In the genomic region with DNA sequence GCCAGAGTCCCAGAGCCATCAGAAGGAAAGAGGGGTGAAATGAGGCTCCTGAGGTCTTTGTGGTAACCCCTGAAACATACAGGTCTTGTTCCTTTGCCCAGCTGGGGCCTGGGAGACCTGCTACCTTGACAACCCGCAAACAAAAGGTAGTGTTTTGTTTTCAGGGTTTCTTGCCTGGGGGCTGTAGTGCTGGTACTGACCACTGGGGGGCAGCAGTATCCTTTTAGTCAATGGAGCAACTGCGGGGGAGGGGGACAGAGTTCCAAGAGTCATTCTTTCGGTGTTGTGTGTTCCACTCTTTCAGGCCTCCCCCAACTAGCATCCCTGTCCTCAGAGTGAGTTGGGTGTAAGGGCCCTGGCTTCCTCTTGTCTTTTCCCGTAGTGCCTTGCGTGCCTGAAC, we compare ENCODE assay signal across 9 mouse cellular contexts. TPM values are rescaled to one million over a fixed set of nuclear protein-coding genes. Genes with fewer than 3 reads are reported as not detected.
DNase-seq lines count a peak whose midpoint lies in the region; ATAC-seq and TF ChIP-seq lines count a peak whose summit lies in the region.
"Had no signal": no experiment of that assay in that cellular context is flagged by ENCODE, and none has a peak within 500 bp of the region (broad histone marks: within the 10 kb centered on the region; RNA-seq: fewer than 3 reads in every experiment).

No protein-coding gene starts in this region.

- no peak for TF ChIP-seq EP300 in liver, embryonic 14.5 days (IDR thresholded peaks at IDR 0.05; ENCODE audit: low read depth)
- TF ChIP-seq EP300 in stomach, postnatal 0 days (optimal IDR thresholded peaks at IDR 0.05) = no peak

- H3K36me3 ChIP-seq in embryonic facial prominence, embryonic 11.5 days (replicated peaks; ENCODE audit: control insufficient read depth, insufficient read depth, low read depth, low read length) = no peaks in the 10 kb centered on the region
- H3K36me3 ChIP-seq in heart, embryonic 11.5 days (ENCODE audit: control insufficient read depth, insufficient read depth, low read length) = no peaks in the 10 kb centered on the region
- H3K36me3 ChIP-seq in kidney, embryonic 15.5 days = peaks cover 4% of the 10 kb centered on the region; the same call in 1 of the 2 replicates
- no peaks in the 10 kb centered on the region for H3K36me3 ChIP-seq in liver, embryonic 14.5 days (replicated peaks; ENCODE audit: control insufficient read depth, insufficient read depth, low read depth)
- H3K36me3 ChIP-seq in stomach, postnatal 0 days (ENCODE audit: control insufficient read depth, insufficient read depth, low read length) = no peaks in the 10 kb centered on the region

- peak; percentile 91 for TF ChIP-seq CTCF in liver, embryonic 14.5 days (IDR thresholded peaks at IDR 0.05; ENCODE audit: low read depth)
- TF ChIP-seq CTCF in stomach, postnatal 0 days (IDR thresholded peaks at IDR 0.05; ENCODE audit: low read depth) = peak; percentile 94

- peak overlapping the region; percentile 76; the same call in 1 of the 2 replicates for H3K4me3 ChIP-seq in embryonic facial prominence, embryonic 11.5 days (ENCODE audit: low read depth, low read length)
- no peak overlapping the region for H3K4me3 ChIP-seq in heart, embryonic 11.5 days (ENCODE audit: low read depth, low read length)
- H3K4me3 ChIP-seq in kidney, embryonic 15.5 days (replicated peaks) = peak overlapping the region; percentile 72
- no peak overlapping the region for H3K4me3 ChIP-seq in liver, embryonic 14.5 days (ENCODE audit: insufficient read depth in 1 of 2, low read depth in 2 of 2, low read length in 2 of 2)
- H3K4me3 ChIP-seq in stomach, postnatal 0 days (ENCODE audit: low read depth, low read length) = peak overlapping the region; percentile 68

- no peak overlapping the region for H3K27ac ChIP-seq in embryonic facial prominence, embryonic 11.5 days (replicated peaks; ENCODE audit: low read depth, low read length)
- H3K27ac ChIP-seq in heart, embryonic 11.5 days (ENCODE audit: low read depth, low read length) = no peak overlapping the region
- H3K27ac ChIP-seq in kidney, embryonic 15.5 days = no peak overlapping the region
- no peak overlapping the region for H3K27ac ChIP-seq in liver, embryonic 14.5 days
- peak overlapping the region; percentile 93 for H3K27ac ChIP-seq in stomach, postnatal 0 days (replicated peaks)

- 0 out of 2 replicates have a peak, but pooled peaks cover 2% of the 10 kb centered on the region for H3K4me1 ChIP-seq in embryonic facial prominence, embryonic 11.5 days (ENCODE audit: control insufficient read depth, insufficient read depth, low read length)
- H3K4me1 ChIP-seq in heart, embryonic 11.5 days (ENCODE audit: control insufficient read depth, insufficient read depth, low read length) = peaks cover 14% of the 10 kb centered on the region
- peaks cover 48% of the 10 kb centered on the region for H3K4me1 ChIP-seq in kidney, embryonic 15.5 days
- H3K4me1 ChIP-seq in liver, embryonic 14.5 days (replicated peaks; ENCODE audit: control insufficient read depth in 2 of 2, insufficient read depth in 2 of 2, low read length in 1 of 2) = 0 out of 4 replicates have a peak, but pooled peaks cover 0 to 3% of the 10 kb centered on the region in 2 experiments
- peaks cover 5% of the 10 kb centered on the region for H3K4me1 ChIP-seq in stomach, postnatal 0 days (replicated peaks; ENCODE audit: control insufficient read depth, insufficient read depth)

- H3K9ac ChIP-seq in embryonic facial prominence, embryonic 11.5 days (replicated peaks; ENCODE audit: low read length) = no peak overlapping the region; the same call in 1 of the 2 replicates
- peak overlapping the region; percentile 34; the same call in 1 of the 2 replicates for H3K9ac ChIP-seq in heart, embryonic 11.5 days (ENCODE audit: low read depth, low read length)
- peak overlapping the region; percentile 83 for H3K9ac ChIP-seq in kidney, embryonic 15.5 days
- H3K9ac ChIP-seq in liver, embryonic 14.5 days (replicated peaks) = no peak overlapping the region
- no peak overlapping the region for H3K9ac ChIP-seq in stomach, postnatal 0 days (ENCODE audit: low read length)

- no peaks in the 10 kb centered on the region for H3K27me3 ChIP-seq in embryonic facial prominence, embryonic 11.5 days (ENCODE audit: control insufficient read depth, insufficient read depth, low read length)
- peaks cover 14% of the 10 kb centered on the region; the same call in 1 of the 2 replicates for H3K27me3 ChIP-seq in heart, embryonic 11.5 days (ENCODE audit: control insufficient read depth, insufficient read depth, low read length)
- no peaks in the 10 kb centered on the region; the same call in 1 of the 2 replicates for H3K27me3 ChIP-seq in kidney, embryonic 15.5 days
- H3K27me3 ChIP-seq in liver, embryonic 14.5 days (ENCODE audit: control insufficient read depth, insufficient read depth, low read length) = peaks cover 22% of the 10 kb centered on the region
- H3K27me3 ChIP-seq in stomach, postnatal 0 days (ENCODE audit: control insufficient read depth, insufficient read depth, low read length) = no peaks in the 10 kb centered on the region

- WGBS in embryonic facial prominence, embryonic 11.5 days = 13% methylated on average over 5 of the region's 5 CpGs
- WGBS in heart, embryonic 11.5 days (ENCODE audit: insufficient replicate concordance) = 19% methylated on average over 5 of the region's 5 CpGs
- 22% methylated on average over 5 of the region's 5 CpGs for WGBS in kidney, embryonic 15.5 days
- WGBS in liver, embryonic 14.5 days (ENCODE audit: insufficient replicate concordance) = 20% methylated on average over 5 of the region's 5 CpGs
- WGBS in stomach, postnatal 0 days = 19% methylated on average over 5 of the region's 5 CpGs

- DNase-seq in B cell, adult 2 months = peak; percentile 98 to 99
- DNase-seq in adrenal gland, postnatal 10 days = peak; percentile 92
- peak; percentile 90 for DNase-seq in embryonic facial prominence, embryonic 11.5 days (ENCODE audit: low spot score)
- DNase-seq in liver, embryonic 14.5 days (ENCODE audit: low read depth in 3 of 3, low spot score in 3 of 3) = peak; percentile 34 to 62 (median 46)
- DNase-seq in neural tube, embryonic 10.5 days (ENCODE audit: extremely low spot score, low spot score) = peak; percentile 87
- peak; percentile 89 for DNase-seq in stomach, postnatal 0 days (ENCODE audit: low spot score)

- no peaks in the 10 kb centered on the region for H3K9me3 ChIP-seq in embryonic facial prominence, embryonic 11.5 days (replicated peaks; ENCODE audit: control insufficient read depth, low read length)
- no peaks in the 10 kb centered on the region for H3K9me3 ChIP-seq in heart, embryonic 11.5 days (replicated peaks; ENCODE audit: control insufficient read depth, low read length)
- H3K9me3 ChIP-seq in kidney, embryonic 15.5 days (replicated peaks) = no peaks in the 10 kb centered on the region
- H3K9me3 ChIP-seq in liver, embryonic 14.5 days (ENCODE audit: control insufficient read depth, low read length) = no peaks in the 10 kb centered on the region
- H3K9me3 ChIP-seq in stomach, postnatal 0 days (ENCODE audit: control insufficient read depth, low read length) = no peaks in the 10 kb centered on the region

- peak overlapping the region; percentile 96 for H3K4me2 ChIP-seq in embryonic facial prominence, embryonic 11.5 days (ENCODE audit: low read depth, low read length)
- peak overlapping the region; percentile 99; the same call in 1 of the 2 replicates for H3K4me2 ChIP-seq in heart, embryonic 11.5 days
- H3K4me2 ChIP-seq in kidney, embryonic 15.5 days = peak overlapping the region; percentile 98
- H3K4me2 ChIP-seq in liver, embryonic 14.5 days (ENCODE audit: low read depth) = no peak overlapping the region
- peak overlapping the region; percentile 96 for H3K4me2 ChIP-seq in stomach, postnatal 0 days (replicated peaks; ENCODE audit: low read depth)

- no peak for ATAC-seq in embryonic facial prominence, embryonic 11.5 days (replicated peaks; ENCODE audit: insufficient number of reproducible peaks, low FRiP score, low TSS enrichment, low read depth)
- ATAC-seq in heart, embryonic 11.5 days (replicated peaks; ENCODE audit: insufficient number of reproducible peaks, low FRiP score, low TSS enrichment) = no peak
- ATAC-seq in kidney, embryonic 15.5 days (replicated peaks; ENCODE audit: low FRiP score) = no peak
- no peak for ATAC-seq in liver, embryonic 14.5 days (ENCODE audit: insufficient read depth)
- ATAC-seq in stomach, postnatal 0 days (ENCODE audit: low FRiP score, low TSS enrichment) = no peak

RNA-seq across cellular contexts. Expression of gene Ralgds, which starts 1.6 kb away (rescaled TPM):
- total RNA-seq in adrenal gland, postnatal 10 days (2021) = 10 to 100 TPM; 31.5 to 47.4 TPM
- 41.7 and 44.8 TPM in 2 replicates for polyA plus RNA-seq in embryonic facial prominence, embryonic 11.5 days (2014; fragmentation: Nextera tagmentation; extraction: Ambion mirVana)
- 12.2 and 12.5 TPM in 2 replicates for polyA plus RNA-seq in heart, embryonic 11.5 days (2014; fragmentation: Nextera tagmentation; extraction: Ambion mirVana)
- polyA plus RNA-seq in kidney, embryonic 15.5 days (2015; fragmentation: Nextera tagmentation; extraction: Ambion mirVana) = 22.6 and 30.5 TPM in 2 replicates
- polyA plus RNA-seq in liver, embryonic 14.5 days (2012; rRNA removed) = 2.0 and 2.1 TPM in 2 replicates
- polyA plus RNA-seq in liver, embryonic 14.5 days (2014; fragmentation: Nextera tagmentation; extraction: Ambion mirVana) = 1.5 and 2.1 TPM in 2 replicates
- 23.9 and 26.8 TPM in 2 replicates for polyA plus RNA-seq in stomach, postnatal 0 days (2015; fragmentation: Nextera tagmentation; extraction: Ambion mirVana)

RNA-seq across cellular contexts. Expression of gene Gm10134, which starts 8.6 kb away (rescaled TPM):
- 1 to 10 TPM; 2.6 to 3.2 TPM for total RNA-seq in adrenal gland, postnatal 10 days (2021)
- polyA plus RNA-seq in embryonic facial prominence, embryonic 11.5 days (2014; fragmentation: Nextera tagmentation; extraction: Ambion mirVana) = 0.68 TPM in 1 of 2 replicates, not detected in the other
- not detected in 2 replicates for polyA plus RNA-seq in heart, embryonic 11.5 days (2014; fragmentation: Nextera tagmentation; extraction: Ambion mirVana)
- polyA plus RNA-seq in kidney, embryonic 15.5 days (2015; fragmentation: Nextera tagmentation; extraction: Ambion mirVana) = 10.6 and 12.6 TPM in 2 replicates
- not detected in 2 replicates for polyA plus RNA-seq in liver, embryonic 14.5 days (2012; rRNA removed)
- not detected in 2 replicates for polyA plus RNA-seq in liver, embryonic 14.5 days (2014; fragmentation: Nextera tagmentation; extraction: Ambion mirVana)
- 5.5 and 6.2 TPM in 2 replicates for polyA plus RNA-seq in stomach, postnatal 0 days (2015; fragmentation: Nextera tagmentation; extraction: Ambion mirVana)
- polyA plus RNA-seq: erythroblast, embryonic 14.5 days had no signal

RNA-seq across cellular contexts. Expression of gene Gbgt1, which starts 17.8 kb away (rescaled TPM):
- total RNA-seq in adrenal gland, postnatal 10 days (2021) = 1 to 10 TPM; 4.3 to 5.4 TPM
- polyA plus RNA-seq in embryonic facial prominence, embryonic 11.5 days (2014; fragmentation: Nextera tagmentation; extraction: Ambion mirVana) = not detected in 2 replicates
- 0.17 and 0.27 TPM in 2 replicates for polyA plus RNA-seq in heart, embryonic 11.5 days (2014; fragmentation: Nextera tagmentation; extraction: Ambion mirVana)
- 5.8 and 6.5 TPM in 2 replicates for polyA plus RNA-seq in kidney, embryonic 15.5 days (2015; fragmentation: Nextera tagmentation; extraction: Ambion mirVana)
- polyA plus RNA-seq in liver, embryonic 14.5 days (2012; rRNA removed) = 0.31 and 0.52 TPM in 2 replicates
- 0.15 and 0.29 TPM in 2 replicates for polyA plus RNA-seq in liver, embryonic 14.5 days (2014; fragmentation: Nextera tagmentation; extraction: Ambion mirVana)
- 1.2 and 1.3 TPM in 2 replicates for polyA plus RNA-seq in stomach, postnatal 0 days (2015; fragmentation: Nextera tagmentation; extraction: Ambion mirVana)
- polyA plus RNA-seq: erythroblast, embryonic 14.5 days had no signal

RNA-seq across cellular contexts. Expression of gene Mrps2, which starts 46.6 kb away (rescaled TPM):
- total RNA-seq in adrenal gland, postnatal 10 days (2021) = 10 to 100 TPM; 64.6 to 75.6 TPM
- polyA plus RNA-seq in embryonic facial prominence, embryonic 11.5 days (2014; fragmentation: Nextera tagmentation; extraction: Ambion mirVana) = 68.4 and 71.4 TPM in 2 replicates
- 60.6 and 63.9 TPM in 2 replicates for polyA plus RNA-seq in heart, embryonic 11.5 days (2014; fragmentation: Nextera tagmentation; extraction: Ambion mirVana)
- polyA plus RNA-seq in kidney, embryonic 15.5 days (2015; fragmentation: Nextera tagmentation; extraction: Ambion mirVana) = 62.0 and 64.0 TPM in 2 replicates
- polyA plus RNA-seq in liver, embryonic 14.5 days (2012; rRNA removed) = 19.8 and 20.2 TPM in 2 replicates
- 21.4 and 24.6 TPM in 2 replicates for polyA plus RNA-seq in liver, embryonic 14.5 days (2014; fragmentation: Nextera tagmentation; extraction: Ambion mirVana)
- polyA plus RNA-seq in stomach, postnatal 0 days (2015; fragmentation: Nextera tagmentation; extraction: Ambion mirVana) = 25.3 and 28.3 TPM in 2 replicates

RNA-seq across cellular contexts. Expression of gene 1700007K13Rik, which starts 48.4 kb away (rescaled TPM):
- under 1 TPM; 0.64 to 0.99 TPM for total RNA-seq in adrenal gland, postnatal 10 days (2021)
- 0.90 and 1.5 TPM in 2 replicates for polyA plus RNA-seq in embryonic facial prominence, embryonic 11.5 days (2014; fragmentation: Nextera tagmentation; extraction: Ambion mirVana)
- 0.40 TPM in 1 of 2 replicates, not detected in the other for polyA plus RNA-seq in heart, embryonic 11.5 days (2014; fragmentation: Nextera tagmentation; extraction: Ambion mirVana)
- polyA plus RNA-seq in kidney, embryonic 15.5 days (2015; fragmentation: Nextera tagmentation; extraction: Ambion mirVana) = 0.52 TPM in 1 of 2 replicates, not detected in the other
- not detected in 2 replicates for polyA plus RNA-seq in liver, embryonic 14.5 days (2012; rRNA removed)
- polyA plus RNA-seq in liver, embryonic 14.5 days (2014; fragmentation: Nextera tagmentation; extraction: Ambion mirVana) = 0.24 TPM in 1 of 2 replicates, not detected in the other
- 0.63 and 1.2 TPM in 2 replicates for polyA plus RNA-seq in stomach, postnatal 0 days (2015; fragmentation: Nextera tagmentation; extraction: Ambion mirVana)
- polyA plus RNA-seq: erythroblast, embryonic 14.5 days had no signal

Comparison
In these comparisons a context has a peak if more than half of its experiments do, and no peak if none do; other contexts are left out.
1. DNase-seq: peak in every context shown above with its lines; median percentile 98 in B cell, adult 2 months; 92 in adrenal gland, postnatal 10 days; 90 in embryonic facial prominence, embryonic 11.5 days; 89 in stomach, postnatal 0 days; 87 in neural tube, embryonic 10.5 days; 46 in liver, embryonic 14.5 days.
2. H3K4me3 ChIP-seq: peak in embryonic facial prominence, embryonic 11.5 days (single experiment), kidney, embryonic 15.5 days (single experiment) and stomach, postnatal 0 days (single experiment); none in heart, embryonic 11.5 days (single experiment) and liver, embryonic 14.5 days (0 of 2).
3. H3K9ac ChIP-seq: peak in heart, embryonic 11.5 days (single experiment) and kidney, embryonic 15.5 days (single experiment); none in embryonic facial prominence, embryonic 11.5 days (single experiment), liver, embryonic 14.5 days (single experiment) and stomach, postnatal 0 days (single experiment).